Mouse (Mus musculus) ES-CJ7 (cell line): ENCODE results near the gene Prom2.
A peak's percentile ranks its signal among the peaks of the same experiment; 100 is the strongest.

Experiments
- DNase-seq: peaks from one replicate; pipeline ENCODE4 v3.0.0; 2011; ENCODE audit warnings: low read depth, low spot score

Prom2 gene

GRCm38 (mm10) chr2:127523950-127524729 is 17.1 kb downstream of the Prom2 start:
- DNase-seq, result no peak

GRCm38 (mm10) chr2:127522006-127522441 is 19.2 kb downstream of the Prom2 start, which contains the start of gene Kcnip3:
TSS of gene Kcnip3 (minus strand) at chr2:127522094.
- peak; percentile 48 for DNase-seq

- no peak for DNase-seq
These were observed 19.9 kb downstream of the Prom2 start for GRCm38 (mm10) chr2:127521172-127522005.

- no peak for DNase-seq
These were observed 21.1 kb downstream of the Prom2 start for GRCm38 (mm10) chr2:127520123-127520522.

- DNase-seq, result no peak
These were observed 22.0 kb downstream of the Prom2 start for GRCm38 (mm10) chr2:127519308-127519707.

- no peak for DNase-seq
These were observed 22.4 kb downstream of the Prom2 start for GRCm38 (mm10) chr2:127518831-127519230.

- no peak for DNase-seq
These were observed 23.0 kb downstream of the Prom2 start for GRCm38 (mm10) chr2:127518273-127518672.

GRCm38 (mm10) chr2:127517081-127517480 is 24.2 kb downstream of the Prom2 start:
- DNase-seq, result no peak

GRCm38 (mm10) chr2:127514380-127515124 is 26.7 kb downstream of the Prom2 start:
- no peak for DNase-seq

GRCm38 (mm10) chr2:127513244-127513643 is 28.0 kb downstream of the Prom2 start:
- no peak for DNase-seq

- no peak for DNase-seq
These were observed 29.8 kb downstream of the Prom2 start for GRCm38 (mm10) chr2:127511426-127511825.

GRCm38 (mm10) chr2:127507967-127508660 is 33.2 kb downstream of the Prom2 start:
- DNase-seq, result no peak

- DNase-seq, result peak; percentile 80
These were observed 34.0 kb downstream of the Prom2 start for GRCm38 (mm10) chr2:127507077-127507774.

GRCm38 (mm10) chr2:127506131-127506632 is 35.1 kb downstream of the Prom2 start:
- no peak for DNase-seq

GRCm38 (mm10) chr2:127505196-127505595 is 36.1 kb downstream of the Prom2 start:
- no peak for DNase-seq

- no peak for DNase-seq
These were observed 37.3 kb downstream of the Prom2 start for GRCm38 (mm10) chr2:127503751-127504549.

GRCm38 (mm10) chr2:127501061-127501460 is 40.2 kb downstream of the Prom2 start:
- DNase-seq, result peak; percentile 62

GRCm38 (mm10) chr2:127498750-127499149 is 42.5 kb downstream of the Prom2 start:
- no peak for DNase-seq

- no peak for DNase-seq
These were observed 44.9 kb downstream of the Prom2 start for GRCm38 (mm10) chr2:127496321-127496720.
